ENCODE assay signal across 9 mouse cellular contexts in the genomic region with DNA sequence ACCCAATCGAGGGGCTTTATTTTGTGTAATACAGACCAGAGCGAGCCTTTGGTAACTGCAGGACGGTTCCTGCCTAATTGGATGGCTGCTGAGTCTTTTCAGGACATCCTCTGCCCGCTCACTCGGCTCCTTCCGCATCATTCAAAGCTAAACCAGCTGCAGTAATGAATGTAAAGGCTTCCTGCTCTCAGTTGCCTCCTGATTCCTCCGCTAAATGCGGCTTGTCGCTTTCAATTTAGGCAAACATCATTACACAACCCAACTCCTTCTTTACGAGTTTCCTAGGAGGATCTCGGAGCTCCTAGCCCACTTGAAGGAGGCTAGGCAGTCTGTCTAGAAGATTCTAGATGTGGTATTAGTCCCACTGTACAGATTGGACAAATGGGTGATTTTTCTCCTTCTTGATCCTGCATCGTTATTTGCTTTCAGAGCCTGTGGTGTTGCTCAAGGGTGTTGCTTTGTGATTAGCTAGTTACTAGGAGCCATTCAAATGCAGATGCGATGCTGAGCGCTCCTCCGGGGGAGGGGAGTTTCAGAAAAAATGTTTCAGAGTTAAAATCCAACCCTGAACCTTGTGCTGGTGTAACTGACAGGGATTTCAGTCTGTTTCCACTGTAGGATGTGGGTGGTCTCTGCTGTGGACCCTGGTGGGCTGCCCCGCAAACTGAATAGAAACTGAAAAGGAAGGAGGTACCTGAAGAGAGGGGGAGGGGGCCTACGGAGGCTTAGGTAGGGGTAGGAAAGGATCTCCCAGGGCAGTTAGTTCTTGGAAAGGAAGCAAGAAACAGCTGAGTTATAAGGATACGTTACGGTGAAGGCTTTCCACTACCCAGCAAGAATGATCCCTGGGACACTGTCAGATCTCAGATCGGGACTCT. TPM values are rescaled to one million over a fixed set of nuclear protein-coding genes. Genes with fewer than 3 reads are reported as not detected.
A peak's percentile ranks its signal among the peaks of the same experiment; 100 is the strongest.
DNase-seq lines count a peak whose midpoint lies in the region; ATAC-seq and TF ChIP-seq lines count a peak whose summit lies in the region.
"Had no signal": no experiment of that assay in that cellular context is flagged by ENCODE, and none has a peak within 500 bp of the region (broad histone marks: within the 10 kb centered on the region; RNA-seq: fewer than 3 reads in every experiment).

No protein-coding gene starts in this region.

- 12% methylated on average over 20 of the region's 20 CpGs for WGBS in intestine, embryonic 15.5 days
- 19% methylated on average over 20 of the region's 20 CpGs for WGBS in intestine, postnatal 0 days
- WGBS in midbrain, embryonic 16.5 days, result 3% methylated on average over 20 of the region's 20 CpGs

- no peak overlapping the region for H3K27ac ChIP-seq in intestine, embryonic 15.5 days
- no peak overlapping the region for H3K27ac ChIP-seq in intestine, postnatal 0 days (ENCODE audit: low read depth, low read length)
- H3K27ac ChIP-seq in midbrain, embryonic 16.5 days (ENCODE audit: low read length), result no peak overlapping the region

- H3K4me3 ChIP-seq in intestine, embryonic 15.5 days (replicated peaks), result no peak overlapping the region
- no peak overlapping the region for H3K4me3 ChIP-seq in intestine, postnatal 0 days (ENCODE audit: low read depth, low read length)
- no peak overlapping the region for H3K4me3 ChIP-seq in midbrain, embryonic 16.5 days (ENCODE audit: low read depth, low read length)

- DNase-seq in brain, adult 2 months (ENCODE audit: low read depth, low spot score), result peak; percentile 33
- no peak for DNase-seq in adrenal gland, postnatal 14 days
- DNase-seq in gastrocnemius, postnatal 36 days, result no peak
- DNase-seq in frontal cortex, postnatal 14 days (ENCODE audit: low spot score in 2 of 2), result no peak
- DNase-seq: thymus, adult 2 months had no signal

- H3K9me3 ChIP-seq in intestine, embryonic 15.5 days, result no peaks in the 10 kb centered on the region
- no peaks in the 10 kb centered on the region for H3K9me3 ChIP-seq in intestine, postnatal 0 days (ENCODE audit: control insufficient read depth)
- H3K9me3 ChIP-seq in midbrain, embryonic 16.5 days (replicated peaks; ENCODE audit: control insufficient read depth, low read length, poor library complexity, severe bottlenecking), result no peaks in the 10 kb centered on the region

- H3K4me2 ChIP-seq in intestine, embryonic 15.5 days (replicated peaks), result peak overlapping the region; percentile 19; the same call in 1 of the 2 replicates
- no peak overlapping the region for H3K4me2 ChIP-seq in intestine, postnatal 0 days (replicated peaks; ENCODE audit: low read depth)
- H3K4me2 ChIP-seq in midbrain, embryonic 16.5 days (ENCODE audit: low read length), result peak overlapping the region; percentile 35

- TF ChIP-seq CTCF in intestine, postnatal 0 days (IDR thresholded peaks at IDR 0.05; ENCODE audit: low read depth), result no peak

- intact Hi-C loops in gastrocnemius, postnatal 36 days (cut with DNase I), result no loop called here

- no peak overlapping the region for H3K9ac ChIP-seq in intestine, embryonic 15.5 days
- H3K9ac ChIP-seq in intestine, postnatal 0 days (ENCODE audit: low read depth, low read length), result no peak overlapping the region
- H3K9ac ChIP-seq in midbrain, embryonic 16.5 days (ENCODE audit: low read depth, low read length), result no peak overlapping the region

- no peaks in the 10 kb centered on the region for H3K36me3 ChIP-seq in intestine, embryonic 15.5 days
- H3K36me3 ChIP-seq in intestine, postnatal 0 days (ENCODE audit: control insufficient read depth, insufficient read depth), result no peaks in the 10 kb centered on the region
- no peaks in the 10 kb centered on the region for H3K36me3 ChIP-seq in midbrain, embryonic 16.5 days (ENCODE audit: control insufficient read depth, insufficient read depth, low read length)

- 0 out of 2 replicates have a peak, but pooled peaks cover 12% of the 10 kb centered on the region for H3K4me1 ChIP-seq in intestine, embryonic 15.5 days (replicated peaks)
- H3K4me1 ChIP-seq in intestine, postnatal 0 days (replicated peaks; ENCODE audit: control insufficient read depth, insufficient read depth, low read length), result no peaks in the 10 kb centered on the region
- H3K4me1 ChIP-seq in midbrain, embryonic 16.5 days (ENCODE audit: control insufficient read depth, insufficient read depth, low read length), result peaks cover 8% of the 10 kb centered on the region

- no peak for ATAC-seq in intestine, embryonic 15.5 days
- no peak for ATAC-seq in intestine, postnatal 0 days
- ATAC-seq in hematopoietic stem cell, adult 5-6 weeks (replicated peaks in 1 of 2; ENCODE audit: insufficient read depth in 1 of 2, low FRiP score in 2 of 2, low TSS enrichment in 1 of 2, low read depth in 1 of 2, poor library complexity in 2 of 2, severe bottlenecking in 2 of 2), result peak; percentile 27 to 68; a peak in 3 of 4 replicates
- ATAC-seq in midbrain, embryonic 16.5 days, result no peak

- peaks cover 17% of the 10 kb centered on the region for H3K27me3 ChIP-seq in intestine, embryonic 15.5 days (replicated peaks)
- H3K27me3 ChIP-seq in intestine, postnatal 0 days (replicated peaks; ENCODE audit: control insufficient read depth, insufficient read depth, low read length), result peaks cover 5% of the 10 kb centered on the region; the same call in 1 of the 2 replicates
- peaks cover 6% of the 10 kb centered on the region for H3K27me3 ChIP-seq in midbrain, embryonic 16.5 days (ENCODE audit: control insufficient read depth, insufficient read depth, low read depth, low read length)

RNA-seq across cellular contexts. Expression of a gene that starts 48.7 kb away (rescaled TPM):
- polyA plus RNA-seq in intestine, embryonic 15.5 days (2015; fragmentation: Nextera tagmentation; extraction: Ambion mirVana), result 27.5 and 29.7 TPM in 2 replicates
- polyA plus RNA-seq in intestine, postnatal 0 days (2015; fragmentation: Nextera tagmentation; extraction: Ambion mirVana), result 55.6 and 62.6 TPM in 2 replicates
- 3.0 and 5.1 TPM in 2 replicates for total RNA-seq in hematopoietic stem cell, adult 5-6 weeks (2017)
- 10.6 and 12.9 TPM in 2 replicates for polyA plus RNA-seq in midbrain, embryonic 16.5 days (2015; fragmentation: Nextera tagmentation; extraction: Ambion mirVana)
- total RNA-seq in adrenal gland, postnatal 14 days (2021), result 22.0 and 29.3 TPM in 2 replicates
- total RNA-seq in gastrocnemius, postnatal 36 days (2021), result 10 to 100 TPM in 1 of 2 experiments, 1 to 10 TPM in 1; 8.0 to 10.3 TPM

RNA-seq across cellular contexts. Expression of a gene that starts 49.1 kb away (rescaled TPM):
- 10.9 and 11.4 TPM in 2 replicates for polyA plus RNA-seq in intestine, embryonic 15.5 days (2015; fragmentation: Nextera tagmentation; extraction: Ambion mirVana)
- polyA plus RNA-seq in intestine, postnatal 0 days (2015; fragmentation: Nextera tagmentation; extraction: Ambion mirVana), result 5.0 and 6.2 TPM in 2 replicates
- 5.4 and 6.7 TPM in 2 replicates for total RNA-seq in hematopoietic stem cell, adult 5-6 weeks (2017)
- 12.1 and 13.4 TPM in 2 replicates for polyA plus RNA-seq in midbrain, embryonic 16.5 days (2015; fragmentation: Nextera tagmentation; extraction: Ambion mirVana)
- total RNA-seq in adrenal gland, postnatal 14 days (2021), result 7.2 and 9.1 TPM in 2 replicates
- 1 to 10 TPM; 2.7 to 3.2 TPM for total RNA-seq in gastrocnemius, postnatal 36 days (2021)

Comparison
In these comparisons a context has a peak if more than half of its experiments do, and no peak if none do; other contexts are left out.
1. ATAC-seq: peak in hematopoietic stem cell, adult 5-6 weeks (2 of 2); none in intestine, embryonic 15.5 days (single experiment), intestine, postnatal 0 days (single experiment) and midbrain, embryonic 16.5 days (single experiment).